Mouse (Mus musculus) lung, embryonic 14.5 days (tissue): ENCODE measurements around the gene Gys2. TPM values are rescaled to one million over a fixed set of nuclear protein-coding genes. Genes with fewer than 3 reads are reported as not detected.
"Not testable (repeated sequence)": the region's sequence is repeated elsewhere in the genome, so short reads cannot be mapped to it uniquely, and the experiment has no call there.

Experiments
- ATAC-seq: fragments of 200-750 bp; cut with Nextera tagmentation; 2 replicates; pipeline ENCODE4 v1.8.0; 2017; ENCODE audit warnings: mild to moderate bottlenecking, moderate TSS enrichment, moderate library complexity; ENCODE audit not compliant: insufficient read depth
- DNase-seq: peaks from one replicate; pipeline ENCODE4 v3.0.0-alpha.2; 2015
- H3K27ac ChIP-seq: fragments of 300-500 bp; sonication (generic); 2 replicates; pipeline ENCODE4 v1.5.1; 2014; ENCODE audit warnings: low read depth, mild to moderate bottlenecking, moderate library complexity
- H3K27me3 ChIP-seq: fragments of 300-500 bp; sonication (generic); 2 replicates; pipeline ENCODE4 v1.6.1; 2014; ENCODE audit warnings: low read length, control low read depth; ENCODE audit not compliant: insufficient read depth
- H3K36me3 ChIP-seq: fragments of 300-500 bp; sonication (generic); 2 replicates; pipeline ENCODE4 v1.6.1; 2014; ENCODE audit warnings: control low read depth; ENCODE audit not compliant: insufficient read depth
- H3K4me1 ChIP-seq: fragments of 300-500 bp; sonication (generic); 2 replicates; pipeline ENCODE4 v1.6.1; 2014; ENCODE audit warnings: antibody characterized with exemption, control low read depth; ENCODE audit not compliant: insufficient read depth
- H3K4me2 ChIP-seq: fragments of 300-500 bp; sonication (generic); 2 replicates; pipeline ENCODE4 v1.6.1; 2014; ENCODE audit warnings: mild to moderate bottlenecking
- H3K4me3 ChIP-seq: fragments of 300-500 bp; sonication (generic); 2 replicates; pipeline ENCODE4 v1.5.1; 2014; ENCODE audit warnings: low read depth, low read length
- H3K9ac ChIP-seq: fragments of 300-500 bp; sonication (generic); 2 replicates; pipeline ENCODE4 v1.6.1; 2014
- H3K9me3 ChIP-seq: fragments of 300-500 bp; sonication (generic); 2 replicates; pipeline ENCODE4 v1.6.1; 2016; ENCODE audit warnings: low read depth, low read length, control low read depth
- CTCF ChIP-seq: IDR thresholded peaks from 2 replicates; pipeline ENCODE4 v1.5.1; 2016; ENCODE audit warnings: antibody characterized with exemption, low read depth
- WGBS: fragments of 180-500 bp; shearing (Covaris S2); extraction: QIAGEN DNeasy Blood & Tissue Kit; methylation state at CpG from one replicate; pipeline ENCODE4 v1.1.7; 2014; 5-methylcytosine and 5-hydroxymethylcytosine counted together
- polyA plus RNA-seq: library from polyadenylated mRNA; unstranded; fragments of >200 nt; fragmentation: Nextera tagmentation; extraction: Ambion mirVana; gene quantifications from 2 replicates; pipeline ENCODE4 v1.2.1, GENCODE M21; 2014

Gene Gys2
- polyA plus RNA-seq, result not detected in 2 replicates

DNA sequence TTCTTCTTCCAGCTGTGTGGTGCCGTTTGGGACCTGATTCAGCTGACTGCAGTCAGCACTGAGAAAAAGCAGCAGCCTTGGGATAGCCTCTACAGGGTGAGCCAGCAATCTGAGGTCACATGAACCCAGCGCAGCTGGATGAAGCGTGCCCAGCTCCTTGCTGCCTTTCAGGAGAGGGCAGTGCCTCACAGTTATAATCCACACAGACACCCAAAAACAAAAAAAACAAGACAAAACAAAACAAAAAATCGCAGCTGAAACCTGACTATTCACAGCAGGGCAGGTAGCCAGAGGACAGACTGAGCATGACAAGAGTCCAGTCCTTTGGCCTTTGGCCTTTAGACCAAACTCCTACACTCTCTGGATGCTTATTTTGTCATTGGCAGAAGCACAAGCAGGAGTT is at the start of gene Gys2:
Gene Gys2, minus strand, starts transcription at position 309 of the 403 bp plus-strand sequence.
- H3K27me3 ChIP-seq, result no peaks in the 10 kb centered on the region
- no peaks in the 10 kb centered on the region for H3K4me1 ChIP-seq
- WGBS, result 65% methylated on average over 4 of the region's 4 CpGs
- DNase-seq, result no peak
- no peaks in the 10 kb centered on the region for H3K9me3 ChIP-seq
- no peak for ATAC-seq
- no peak within 1 kb of the TSS for H3K9ac ChIP-seq
- H3K36me3 ChIP-seq, result no peaks in the 10 kb centered on the region
- H3K27ac ChIP-seq, result no peak within 1 kb of the TSS
- no peak within 1 kb of the TSS for H3K4me2 ChIP-seq
- TF ChIP-seq CTCF, result no peak
- no peak within 1 kb of the TSS for H3K4me3 ChIP-seq

DNA sequence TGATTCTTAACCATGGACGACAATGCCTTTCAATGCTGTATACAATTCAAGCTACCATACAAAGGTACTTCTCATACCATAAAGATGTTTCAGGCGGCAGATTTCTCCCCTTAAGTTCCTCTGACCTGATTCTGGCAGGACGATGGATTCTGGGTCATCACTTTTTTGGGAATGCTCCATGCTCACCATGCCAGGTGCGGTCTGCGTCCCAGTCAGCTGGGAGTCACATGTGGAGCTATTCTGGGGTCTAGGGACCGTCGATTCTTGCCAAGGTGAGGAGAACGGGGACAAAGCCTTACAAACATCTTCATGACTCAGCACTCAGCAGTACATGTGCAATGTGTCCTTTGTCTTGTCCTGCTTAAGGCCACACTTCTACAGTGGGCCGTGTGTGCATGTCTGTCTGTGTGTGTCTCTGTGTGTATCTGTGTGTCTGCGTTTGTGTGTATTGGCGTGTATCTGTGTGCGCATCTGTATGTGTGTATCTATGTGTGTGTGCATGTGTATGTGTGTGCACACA is 48.7 kb upstream of the Gys2 start:
- H3K4me1 ChIP-seq, result no peaks in the 10 kb centered on the region
- H3K9ac ChIP-seq, result no peak overlapping the region
- H3K27me3 ChIP-seq, result no peaks in the 10 kb centered on the region
- ATAC-seq, result no peak
- H3K4me3 ChIP-seq, result no peak overlapping the region
- 74% methylated on average over 12 of the region's 12 CpGs for WGBS
- H3K36me3 ChIP-seq, result no peaks in the 10 kb centered on the region
- TF ChIP-seq CTCF, result no peak
- no peak overlapping the region for H3K4me2 ChIP-seq
- no peak for DNase-seq
- no peak overlapping the region for H3K27ac ChIP-seq
- no peaks in the 10 kb centered on the region for H3K9me3 ChIP-seq

DNA sequence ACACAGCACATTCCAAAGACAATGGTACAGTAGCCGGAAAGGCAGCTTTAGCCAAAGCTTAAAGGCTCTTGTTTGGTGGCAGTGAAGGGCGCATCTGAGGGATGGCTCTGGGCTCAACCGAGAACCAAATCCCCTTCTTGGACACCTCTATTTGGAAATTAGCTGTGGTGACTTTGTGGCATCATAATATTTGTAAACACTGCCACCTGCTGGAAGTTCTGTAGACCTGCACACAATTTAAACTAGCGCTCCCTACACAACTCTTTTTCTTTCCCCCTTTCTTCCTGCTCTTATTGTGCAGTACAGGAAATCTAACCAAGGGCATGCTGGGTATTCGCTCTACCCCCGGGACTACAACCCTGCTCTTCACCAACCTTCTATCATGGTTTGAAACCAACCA is 46.2 kb upstream of the Gys2 start:
- DNase-seq, result peak; percentile 86
- H3K9ac ChIP-seq, result no peak overlapping the region
- no peak overlapping the region for H3K4me2 ChIP-seq
- no peaks in the 10 kb centered on the region for H3K4me1 ChIP-seq
- H3K9me3 ChIP-seq, result no peaks in the 10 kb centered on the region
- TF ChIP-seq CTCF, result peak; percentile 75
- ATAC-seq, result peak; percentile 73
- WGBS, result 12% methylated on average over 6 of the region's 6 CpGs
- no peak overlapping the region for H3K4me3 ChIP-seq
- H3K36me3 ChIP-seq, result no peaks in the 10 kb centered on the region
- no peaks in the 10 kb centered on the region for H3K27me3 ChIP-seq
- no peak overlapping the region for H3K27ac ChIP-seq

DNA sequence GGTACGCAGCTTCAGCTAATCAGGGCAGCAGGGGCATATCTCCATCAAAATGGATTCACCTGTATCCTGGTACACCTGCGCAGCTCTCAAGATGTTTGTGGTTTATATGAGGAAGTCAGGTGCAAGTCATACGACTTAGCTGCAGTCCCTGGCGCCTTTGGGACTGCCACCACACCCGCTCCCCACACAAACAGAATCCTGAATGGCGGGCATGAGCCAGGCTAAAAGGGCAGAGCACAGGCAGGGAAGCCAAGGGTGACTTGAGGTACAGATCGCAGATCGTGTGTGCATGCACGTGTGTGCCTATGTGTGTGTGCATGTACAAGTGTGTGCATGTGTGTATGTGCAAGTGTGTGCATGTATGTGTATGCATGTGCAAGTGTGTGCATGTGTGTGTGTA is 42.5 kb upstream of the Gys2 start:
- H3K27ac ChIP-seq, H3K27me3 ChIP-seq, H3K4me3 ChIP-seq, H3K36me3 ChIP-seq, H3K4me2 ChIP-seq, H3K9me3 ChIP-seq, DNase-seq, H3K9ac ChIP-seq, ATAC-seq, H3K4me1 ChIP-seq: not testable (repeated sequence)
- 62% methylated on average over 8 of the region's 9 CpGs for WGBS

GRCm38 (mm10) chr6:142514912-142515311 is 42.0 kb upstream of the Gys2 start:
- no peak overlapping the region for H3K27ac ChIP-seq
- DNase-seq, result peak; percentile 65

GRCm38 (mm10) chr6:142512902-142513301 is 40.0 kb upstream of the Gys2 start:
- WGBS, result 33% methylated on average over 3 of the region's 3 CpGs
- no peak for TF ChIP-seq CTCF
- H3K27ac ChIP-seq, result no peak overlapping the region
- H3K27me3 ChIP-seq, result peaks cover 9% of the 10 kb centered on the region; the same call in 1 of the 2 replicates
- no peak for DNase-seq
- H3K4me2 ChIP-seq, result no peak overlapping the region
- no peak for ATAC-seq
- H3K9ac ChIP-seq, result no peak overlapping the region
- H3K9me3 ChIP-seq, result no peaks in the 10 kb centered on the region
- no peak overlapping the region for H3K4me3 ChIP-seq
- 0 out of 2 replicates have a peak, but pooled peaks cover 2% of the 10 kb centered on the region for H3K4me1 ChIP-seq
- H3K36me3 ChIP-seq, result no peaks in the 10 kb centered on the region

More at GRCm38 (mm10) chr6:142514912-142515311, 42.0 kb upstream of the Gys2 start:
- ATAC-seq, result no peak
- Histone ChIP-seq H3K4me1 (no peaks in the 10 kb centered on the region), H3K4me2 (no peak overlapping the region), H3K9ac (no peak overlapping the region), H3K36me3 (no peaks in the 10 kb centered on the region), H3K9me3 (no peaks in the 10 kb centered on the region), H3K4me3 (no peak overlapping the region), H3K27me3 (0 out of 2 replicates have a peak, but pooled peaks cover 4% of the 10 kb centered on the region)
- 1% methylated on average over 10 of the region's 10 CpGs for WGBS
- peak; percentile 46 for TF ChIP-seq CTCF

DNA sequence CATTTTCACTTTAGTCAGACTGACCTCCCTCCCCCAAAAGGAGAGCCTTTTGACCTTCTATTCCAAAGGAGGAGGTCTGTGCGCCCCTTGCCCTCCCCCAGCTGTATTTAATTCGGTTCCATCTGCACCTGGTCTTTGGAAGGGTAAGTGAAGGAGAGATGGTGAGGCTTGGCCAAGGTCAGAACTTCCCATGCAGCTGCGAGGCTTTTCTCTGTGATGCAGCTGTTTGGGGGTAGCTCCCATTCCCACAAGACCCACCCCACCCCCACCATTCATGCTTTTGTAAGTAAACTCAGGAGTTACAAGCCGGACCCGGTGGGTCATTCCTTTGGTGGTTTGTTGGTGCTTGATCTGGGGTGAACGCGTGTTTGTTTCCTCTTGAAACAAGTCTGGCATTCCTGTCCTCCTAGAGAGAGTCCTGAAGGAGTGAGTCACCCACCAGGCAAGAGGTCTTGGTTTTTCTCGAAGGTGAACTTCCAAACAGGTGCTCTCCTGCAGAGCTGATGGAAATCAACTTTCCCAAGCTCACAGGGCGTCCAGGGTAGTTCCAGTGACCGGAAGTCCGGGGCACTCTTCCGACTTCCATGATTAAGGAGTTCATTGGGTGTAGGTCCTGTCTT is 38.7 kb upstream of the Gys2 start:
- Histone ChIP-seq H3K36me3 (no peaks in the 10 kb centered on the region), H3K4me1 (0 out of 2 replicates have a peak, but pooled peaks cover 7% of the 10 kb centered on the region), H3K9me3 (no peaks in the 10 kb centered on the region), H3K27ac (no peak overlapping the region), H3K9ac (no peak overlapping the region), H3K4me2 (no peak overlapping the region), H3K4me3 (no peak overlapping the region), H3K27me3 (peaks cover 9% of the 10 kb centered on the region; the same call in 1 of the 2 replicates)
- DNase-seq, result no peak
- no peak for ATAC-seq
- 21% methylated on average over 12 of the region's 12 CpGs for WGBS
- no peak for TF ChIP-seq CTCF
